Mouse (Mus musculus): ENCODE results near the gene Stxbp6. TPM values are rescaled to one million over a fixed set of nuclear protein-coding genes. Genes with fewer than 3 reads are reported as not detected.

The Stxbp6 gene
- polyA plus RNA-seq, 2 experiments = 10.2 to 14.9 TPM

DNA sequence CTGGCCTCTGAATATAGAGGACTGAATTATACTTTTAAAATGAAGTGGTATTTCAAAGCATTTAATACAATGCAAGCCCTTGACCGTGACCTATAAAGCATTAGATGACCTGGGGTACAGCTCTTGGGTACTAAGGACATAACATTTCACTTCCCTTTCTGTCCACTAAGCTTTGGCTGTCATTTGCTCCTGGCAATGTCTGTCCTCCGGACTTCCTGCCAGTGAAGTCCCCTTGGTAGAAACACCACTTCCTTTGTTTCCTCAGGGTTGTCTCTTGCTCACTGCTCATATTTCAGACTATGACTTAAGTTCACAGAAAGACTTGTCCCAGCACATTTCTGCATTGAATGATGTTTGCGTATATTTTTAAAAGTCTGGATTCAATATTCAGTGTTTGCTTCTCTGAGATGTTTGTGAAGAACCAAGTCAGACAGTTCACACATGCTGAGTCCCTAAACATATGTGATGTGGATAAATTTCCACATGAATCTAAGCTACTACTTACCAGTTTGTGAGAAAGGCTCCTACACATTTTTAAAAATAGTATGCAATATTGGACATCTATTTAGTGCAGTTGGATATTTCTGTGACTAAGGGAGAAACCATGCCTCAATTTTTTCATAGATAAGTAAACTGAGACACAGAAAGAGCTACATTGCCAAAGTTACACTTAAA is 166.3 kb downstream of the Stxbp6 start:
- 77% methylated on average over 3 of the region's 3 CpGs for WGBS
- Histone ChIP-seq H3K4me2 (replicated peaks; ENCODE audit: low read depth, low read length, severe bottlenecking) (no peak overlapping the region), H3K4me1 (ENCODE audit: control insufficient read depth, insufficient read depth, low read length) (no peaks in the 10 kb centered on the region), H3K27ac (replicated peaks; ENCODE audit: low read depth, low read length) (no peak overlapping the region), H3K9ac (ENCODE audit: low read depth, low read length, severe bottlenecking) (no peak overlapping the region), H3K36me3 (ENCODE audit: control insufficient read depth, insufficient read depth, low read length) (no peaks in the 10 kb centered on the region), H3K27me3 (ENCODE audit: control insufficient read depth, insufficient read depth, low read length) (no peaks in the 10 kb centered on the region), H3K9me3 (ENCODE audit: control insufficient read depth, low read length) (no peaks in the 10 kb centered on the region), H3K4me3 (replicated peaks; ENCODE audit: low read length) (no peak overlapping the region)
- DNase-seq (ENCODE audit: low spot score) (no peak), ATAC-seq (ENCODE audit: low FRiP score, low read depth) (no peak)
- no peak for TF ChIP-seq POLR2A (IDR thresholded peaks at IDR 0.05; ENCODE audit: borderline replicate concordance, extremely low read depth, insufficient read depth, insufficient read length)

DNA sequence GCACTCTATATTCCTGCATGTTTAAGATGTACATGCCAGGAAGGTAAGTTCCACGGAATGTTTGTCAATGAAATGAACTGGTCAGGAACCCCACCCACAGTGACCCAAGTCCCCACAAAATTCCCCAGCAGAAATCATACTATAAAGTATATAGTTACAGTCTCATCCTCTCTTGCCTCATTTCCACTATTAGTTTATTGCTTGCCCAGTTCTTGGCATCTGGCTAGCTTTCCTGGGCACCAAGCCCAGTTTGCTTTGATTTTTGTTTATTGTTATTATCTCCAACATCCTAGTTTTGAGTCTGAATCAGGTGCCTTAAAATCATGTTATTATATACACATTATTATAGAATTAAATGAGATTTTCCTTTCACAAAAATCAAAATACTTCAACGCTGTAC is 168.5 kb downstream of the Stxbp6 start:
- H3K27me3 ChIP-seq (ENCODE audit: control insufficient read depth, insufficient read depth, low read length) = no peaks in the 10 kb centered on the region
- no peak overlapping the region for H3K9ac ChIP-seq (ENCODE audit: low read depth, low read length, severe bottlenecking)
- H3K4me1 ChIP-seq (ENCODE audit: control insufficient read depth, insufficient read depth, low read length) = no peaks in the 10 kb centered on the region
- no peaks in the 10 kb centered on the region for H3K9me3 ChIP-seq (ENCODE audit: control insufficient read depth, low read length)
- ATAC-seq (ENCODE audit: low FRiP score, low read depth) = no peak
- 62% methylated on average over 2 of the region's 2 CpGs for WGBS
- no peak overlapping the region for H3K4me3 ChIP-seq (replicated peaks; ENCODE audit: low read length)
- H3K4me2 ChIP-seq (replicated peaks; ENCODE audit: low read depth, low read length, severe bottlenecking) = no peak overlapping the region
- H3K36me3 ChIP-seq (ENCODE audit: control insufficient read depth, insufficient read depth, low read length) = no peaks in the 10 kb centered on the region
- H3K27ac ChIP-seq (replicated peaks; ENCODE audit: low read depth, low read length) = no peak overlapping the region
- DNase-seq (ENCODE audit: low spot score) = no peak
- TF ChIP-seq POLR2A (IDR thresholded peaks at IDR 0.05; ENCODE audit: borderline replicate concordance, extremely low read depth, insufficient read depth, insufficient read length) = no peak

GRCm38 (mm10) chr12:44903205-44903732 is 171.2 kb downstream of the Stxbp6 start:
- Histone ChIP-seq H3K9me3 (ENCODE audit: control insufficient read depth, low read length) (no peaks in the 10 kb centered on the region), H3K27me3 (ENCODE audit: control insufficient read depth, insufficient read depth, low read length) (no peaks in the 10 kb centered on the region), H3K36me3 (ENCODE audit: control insufficient read depth, insufficient read depth, low read length) (no peaks in the 10 kb centered on the region), H3K27ac (replicated peaks; ENCODE audit: low read depth, low read length) (no peak overlapping the region), H3K9ac (ENCODE audit: low read depth, low read length, severe bottlenecking) (no peak overlapping the region), H3K4me1 (ENCODE audit: control insufficient read depth, insufficient read depth, low read length) (no peaks in the 10 kb centered on the region), H3K4me3 (replicated peaks; ENCODE audit: low read length) (no peak overlapping the region), H3K4me2 (replicated peaks; ENCODE audit: low read depth, low read length, severe bottlenecking) (no peak overlapping the region)
- DNase-seq (ENCODE audit: low spot score) = no peak
- WGBS = 80% methylated on average over 1 of the region's 1 CpGs
- ATAC-seq (ENCODE audit: low FRiP score, low read depth) = no peak
- TF ChIP-seq POLR2A (IDR thresholded peaks at IDR 0.05; ENCODE audit: borderline replicate concordance, extremely low read depth, insufficient read depth, insufficient read length) = no peak

GRCm38 (mm10) chr12:44899173-44899870 is 175.2 kb downstream of the Stxbp6 start:
- Histone ChIP-seq H3K9ac (ENCODE audit: low read depth, low read length, severe bottlenecking) (no peak overlapping the region), H3K4me1 (ENCODE audit: control insufficient read depth, insufficient read depth, low read length) (no peaks in the 10 kb centered on the region), H3K4me3 (replicated peaks; ENCODE audit: low read length) (no peak overlapping the region), H3K27me3 (ENCODE audit: control insufficient read depth, insufficient read depth, low read length) (no peaks in the 10 kb centered on the region), H3K36me3 (ENCODE audit: control insufficient read depth, insufficient read depth, low read length) (no peaks in the 10 kb centered on the region), H3K27ac (replicated peaks; ENCODE audit: low read depth, low read length) (no peak overlapping the region), H3K4me2 (replicated peaks; ENCODE audit: low read depth, low read length, severe bottlenecking) (no peak overlapping the region), H3K9me3 (ENCODE audit: control insufficient read depth, low read length) (no peaks in the 10 kb centered on the region)
- 78% methylated on average over 5 of the region's 5 CpGs for WGBS
- ATAC-seq (ENCODE audit: low FRiP score, low read depth) = no peak
- no peak for DNase-seq (ENCODE audit: low spot score)
- no peak for TF ChIP-seq POLR2A (IDR thresholded peaks at IDR 0.05; ENCODE audit: borderline replicate concordance, extremely low read depth, insufficient read depth, insufficient read length)

GRCm38 (mm10) chr12:44896460-44896859 is 178.0 kb downstream of the Stxbp6 start:
- ATAC-seq (ENCODE audit: low FRiP score, low read depth) = no peak
- Histone ChIP-seq H3K36me3 (ENCODE audit: control insufficient read depth, insufficient read depth, low read length) (no peaks in the 10 kb centered on the region), H3K4me1 (ENCODE audit: control insufficient read depth, insufficient read depth, low read length) (no peaks in the 10 kb centered on the region), H3K27me3 (ENCODE audit: control insufficient read depth, insufficient read depth, low read length) (no peaks in the 10 kb centered on the region), H3K9ac (ENCODE audit: low read depth, low read length, severe bottlenecking) (no peak overlapping the region), H3K27ac (replicated peaks; ENCODE audit: low read depth, low read length) (no peak overlapping the region), H3K9me3 (ENCODE audit: control insufficient read depth, low read length) (no peaks in the 10 kb centered on the region), H3K4me3 (replicated peaks; ENCODE audit: low read length) (no peak overlapping the region), H3K4me2 (replicated peaks; ENCODE audit: low read depth, low read length, severe bottlenecking) (no peak overlapping the region)
- WGBS = 95% methylated on average over 1 of the region's 1 CpGs
- TF ChIP-seq POLR2A (IDR thresholded peaks at IDR 0.05; ENCODE audit: borderline replicate concordance, extremely low read depth, insufficient read depth, insufficient read length) = no peak
- DNase-seq (ENCODE audit: low spot score) = no peak

Data from limb, embryonic 14.5 days (tissue).